Mouse (Mus musculus) layer of hippocampus, postnatal 25 days (tissue): ENCODE results near the gene Dus3l. TPM values are rescaled to one million over a fixed set of nuclear protein-coding genes. Genes with fewer than 3 reads are reported as not detected.

Source experiments
- DNase-seq, 2 experiments: peaks; one replicate each; pipeline ENCODE4 v3.0.0; 2022; ENCODE audit warnings: mixed read lengths in 2 of 2, low spot score in 1 of 2; ENCODE audit errors: extremely low spot score in 1 of 2
- total RNA-seq, 2 experiments: library from RNA; stranded (reverse); gene quantifications; 2 replicates each; pipeline ENCODE4 v1.2.3; 2021

Gene Dus3l
- total RNA-seq, 2 experiments from 2014 or later, result 61.1 to 73.0 TPM

- no peak for DNase-seq
Measured at GRCm38 (mm10) chr17:56753452-56753851, 11.1 kb upstream of the Dus3l start.

GRCm38 (mm10) chr17:56754271-56755185 is 10.0 kb upstream of the Dus3l start:
- no peak for DNase-seq

- no peak for DNase-seq
Measured at GRCm38 (mm10) chr17:56756703-56757399, 7.7 kb upstream of the Dus3l start.

GRCm38 (mm10) chr17:56757416-56758123 is 7.0 kb upstream of the Dus3l start, which contains the start of gene Nrtn:
Nrtn (minus strand) TSS chr17:56757530.
- DNase-seq, result peak in 1 of 2 experiments; percentile 65

- DNase-seq, result peak in 1 of 2 experiments; percentile 73
Measured at GRCm38 (mm10) chr17:56758132-56758531, 6.4 kb upstream of the Dus3l start.

DNA sequence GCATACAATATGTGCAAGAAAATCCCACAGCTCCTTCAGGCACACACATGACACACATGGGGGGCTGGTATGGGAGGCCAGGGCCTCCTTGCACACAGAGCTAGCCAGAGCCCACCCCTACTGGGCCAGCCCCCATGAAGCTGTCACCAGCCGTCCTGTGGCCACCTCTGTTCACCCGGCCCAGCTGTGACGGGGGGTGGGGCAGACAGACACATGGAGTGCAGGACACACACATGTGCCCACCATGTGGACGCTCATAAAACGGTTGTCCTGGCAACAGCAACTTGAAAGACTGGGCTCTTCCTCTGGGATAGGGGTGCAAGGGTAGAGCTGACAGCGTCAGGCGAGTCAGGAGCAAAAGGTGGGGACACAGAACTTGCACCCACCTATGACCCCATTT is 5.3 kb upstream of the Dus3l start:
- no peak for DNase-seq

DNA sequence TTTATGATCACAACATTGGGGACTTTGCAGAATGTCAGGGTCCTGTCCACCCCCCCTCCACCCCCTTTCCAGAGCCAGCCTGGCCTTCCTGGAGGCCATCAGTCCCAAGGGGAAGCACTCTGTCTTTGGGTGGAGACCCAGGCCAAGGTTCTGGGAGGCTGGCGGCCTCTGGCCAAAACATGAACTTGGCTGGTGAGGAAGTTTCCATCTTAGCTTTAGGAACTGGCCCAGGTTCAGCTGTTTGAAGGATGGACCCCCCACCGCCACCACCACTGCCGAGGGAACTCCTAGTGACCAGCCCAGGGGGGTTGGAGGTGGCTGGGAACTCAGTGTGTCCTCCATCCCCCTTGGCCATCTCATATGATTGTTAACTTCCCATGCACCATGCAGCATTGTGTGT is 3.5 kb upstream of the Dus3l start:
- no peak for DNase-seq

- DNase-seq, result peak; percentile 76 to 77
Measured at GRCm38 (mm10) chr17:56761991-56762410, 2.6 kb upstream of the Dus3l start.

DNA sequence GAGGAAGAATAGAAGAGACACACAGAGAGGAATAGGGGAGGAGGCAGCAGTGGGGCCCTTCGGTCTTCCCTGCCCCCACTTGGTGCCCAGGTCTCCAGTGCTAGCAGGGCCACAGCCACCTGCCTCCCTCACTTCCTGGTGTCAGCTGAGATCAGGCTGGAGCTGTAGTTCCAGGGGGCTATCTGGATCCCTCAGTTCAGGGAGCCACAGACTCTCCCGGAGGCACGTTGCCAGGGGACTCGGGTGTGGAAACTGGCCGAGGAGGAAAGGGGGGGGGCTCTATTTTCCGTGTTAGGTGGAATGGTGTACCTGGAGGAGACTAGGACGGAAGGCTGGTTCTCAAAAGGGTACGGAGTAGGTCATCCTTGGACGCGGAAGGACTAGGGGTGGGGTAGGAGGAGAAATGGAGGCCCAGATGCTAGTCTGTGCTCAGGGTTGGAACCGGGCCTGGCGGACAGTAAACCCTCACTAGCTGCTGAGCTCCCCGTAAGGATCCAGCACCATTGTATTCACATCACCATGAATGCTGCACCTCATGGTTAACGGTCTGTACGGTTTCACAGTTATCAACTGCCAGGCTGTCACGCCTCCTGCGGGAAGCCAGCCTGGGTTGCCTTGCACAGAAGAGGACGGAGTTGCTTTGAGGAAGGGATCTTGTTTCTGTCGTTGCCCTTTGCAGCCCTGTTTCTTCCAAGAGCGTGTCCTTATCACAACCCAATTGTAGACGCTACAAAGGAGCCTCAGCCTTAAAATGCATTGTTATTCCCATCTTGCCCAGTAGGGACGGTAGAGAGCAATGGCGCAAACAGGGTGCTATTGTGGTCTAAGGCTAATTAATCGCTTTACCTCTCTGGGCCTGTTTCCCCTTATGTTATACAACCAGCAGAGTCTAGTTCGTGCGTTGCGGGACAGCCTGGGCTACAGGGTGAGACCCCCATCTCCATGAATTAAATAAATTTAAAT is 1.5 kb upstream of the Dus3l start:
- DNase-seq, result peak; percentile 51 to 54

- no peak for DNase-seq
Measured at GRCm38 (mm10) chr17:56763741-56764250, 761 bp upstream of the Dus3l start.

DNA sequence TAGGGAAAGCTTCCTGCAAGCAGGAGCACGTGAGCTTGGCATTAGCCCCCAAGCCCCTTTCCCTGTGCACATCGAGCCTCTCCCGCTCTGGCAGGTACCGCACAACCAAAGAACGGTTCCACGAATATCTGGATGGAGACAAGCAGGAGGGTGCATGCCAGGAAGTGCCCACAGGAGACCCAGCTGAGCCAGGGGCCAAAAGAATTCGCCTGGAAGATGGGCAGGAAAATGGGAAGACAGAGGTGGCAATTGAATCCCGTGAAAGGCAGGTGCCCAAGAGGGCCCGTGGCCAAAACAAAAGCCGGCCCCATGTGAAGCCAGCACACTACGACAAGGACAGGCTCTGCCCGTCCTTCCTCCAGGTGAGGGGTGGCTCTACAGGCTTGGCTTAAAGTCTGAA is 874 bp downstream of the Dus3l start:
- no peak for DNase-seq

GRCm38 (mm10) chr17:56766631-56767405 is 2.3 kb downstream of the Dus3l start:
- no peak for DNase-seq

GRCm38 (mm10) chr17:56767531-56768135 is 3.1 kb downstream of the Dus3l start:
- no peak for DNase-seq

DNA sequence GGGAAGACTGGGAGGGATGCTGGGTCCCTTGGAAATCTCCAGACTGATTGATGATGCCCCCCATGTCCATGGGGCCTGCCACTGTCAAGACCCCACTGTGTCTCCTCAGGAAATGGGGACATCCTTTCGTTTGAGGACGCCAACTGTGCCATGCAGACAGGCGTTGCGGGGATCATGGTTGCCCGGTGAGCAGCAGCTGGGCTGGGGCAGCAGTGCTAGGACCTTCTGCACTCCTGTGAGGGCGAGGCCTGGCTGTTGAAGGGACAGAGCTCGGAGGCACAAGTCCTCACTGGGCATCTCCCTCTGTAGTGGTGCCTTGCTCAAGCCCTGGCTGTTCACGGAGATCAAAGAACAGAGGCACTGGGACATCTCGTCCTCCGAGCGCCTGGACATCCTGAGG is 4.4 kb downstream of the Dus3l start:
- DNase-seq, result no peak

DNA sequence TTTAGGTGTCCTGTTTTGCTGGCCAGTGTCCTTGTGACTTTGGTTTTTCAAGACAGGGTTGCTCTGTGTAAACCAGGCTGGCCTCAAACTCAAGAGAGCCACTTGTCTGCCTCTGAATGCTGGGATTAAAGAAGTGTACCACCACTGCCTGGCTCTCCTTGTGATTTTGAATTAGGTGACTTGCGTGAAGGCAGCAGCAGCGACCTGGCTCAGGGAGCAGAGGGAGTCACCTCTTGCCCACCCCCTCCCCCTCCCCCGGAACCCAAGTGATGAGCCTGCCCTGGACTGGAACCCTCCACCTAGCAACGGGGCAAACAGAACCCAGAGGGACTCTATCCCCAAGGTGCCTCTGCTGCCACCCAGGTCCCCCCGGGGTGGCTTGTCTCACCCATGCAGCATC is 5.4 kb downstream of the Dus3l start, which contains the start of gene Prr22:
Gene Prr22 (plus strand): TSS at position 301 of the 400 bp plus-strand sequence.
- DNase-seq, result no peak

DNA sequence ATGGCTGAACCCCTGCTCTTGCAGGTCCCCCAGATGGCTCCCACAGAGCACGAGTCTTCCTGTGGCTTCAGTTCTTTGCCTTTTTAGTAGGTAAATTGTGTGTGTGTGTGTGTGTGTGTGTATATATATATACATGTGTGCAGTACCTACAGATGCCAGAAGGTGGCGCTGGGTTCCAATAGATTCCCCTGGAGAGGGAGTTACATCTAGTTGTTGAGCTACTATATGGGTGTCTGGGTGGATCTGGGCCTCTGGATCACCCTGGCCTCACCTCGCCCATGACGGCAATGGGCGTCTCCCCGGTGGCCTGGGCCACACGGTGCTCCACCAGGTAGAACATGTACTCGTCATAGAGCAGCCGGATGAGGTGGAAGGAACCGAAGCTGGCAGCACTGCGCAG is 13.0 kb downstream of the Dus3l start:
- DNase-seq, result no peak

DNA sequence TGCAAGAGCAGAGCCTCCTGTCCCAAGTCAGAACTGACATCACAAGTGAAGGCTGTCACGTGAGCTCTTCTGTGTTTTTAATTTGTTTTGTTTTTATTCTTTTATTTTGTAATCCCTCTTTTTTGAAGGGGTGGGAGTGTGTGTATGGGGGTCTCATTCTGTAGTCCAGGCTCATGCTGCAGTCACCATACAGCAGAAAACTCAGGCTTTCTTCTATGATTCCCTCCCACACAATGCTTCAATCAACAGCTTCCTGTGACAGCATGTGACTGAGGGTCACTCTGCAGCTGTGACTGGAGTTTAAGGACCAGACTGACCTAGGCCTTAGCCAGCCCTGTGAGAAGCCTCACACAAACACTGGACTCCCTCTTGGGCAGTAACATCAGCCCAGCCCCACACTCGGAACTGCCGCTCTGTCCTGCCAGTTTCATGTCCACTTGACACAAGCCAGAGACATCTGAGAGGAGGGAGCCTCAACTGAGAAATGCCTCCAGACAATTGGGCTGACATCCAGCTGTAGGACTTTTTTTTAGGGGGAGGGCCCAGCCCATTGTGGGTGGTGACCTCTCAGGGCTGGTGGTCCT is 14.3 kb downstream of the Dus3l start:
- DNase-seq, result no peak
